Mouse (Mus musculus): Measurements from ENCODE around the gene Mapk6. TPM values are rescaled to one million over a fixed set of nuclear protein-coding genes. Genes with fewer than 3 reads are reported as not detected.

Mapk6 gene
- total and polyA plus RNA-seq, 3 experiments = 19.6 to 91.0 (median 44.1) TPM

DNA sequence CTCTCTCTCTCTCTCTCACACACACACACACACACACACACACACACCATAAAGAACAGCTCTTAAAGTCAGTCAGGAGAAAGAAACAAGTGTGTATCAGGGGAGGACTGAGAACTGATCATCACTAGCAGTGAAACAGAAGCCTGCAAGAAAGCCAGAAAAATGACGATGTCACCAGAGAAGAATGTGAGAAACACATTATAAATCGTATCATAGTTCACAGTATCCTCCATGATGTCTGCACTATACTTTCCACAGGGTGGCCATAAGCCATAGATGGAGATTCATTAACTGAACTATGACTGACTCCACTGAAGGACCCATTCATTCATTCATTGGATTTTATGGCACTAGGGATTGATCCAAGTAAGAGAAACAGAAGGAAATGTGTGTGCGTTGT, 6.3 kb downstream of the Mapk6 start:
- no peak for DNase-seq (ENCODE audit: low read depth, low spot score)
- no peaks in the 10 kb centered on the region for H3K9me3 ChIP-seq (replicated peaks; ENCODE audit: insufficient read depth, low read length)
- H3K9ac ChIP-seq (ENCODE audit: control insufficient read depth, low read depth, low read length, poor library complexity, severe bottlenecking) = no peak overlapping the region
- H3K79me2 ChIP-seq (ENCODE audit: control insufficient read depth, insufficient read depth, low read length, poor library complexity) = peaks cover 60% of the 10 kb centered on the region
- TF ChIP-seq NELFE (IDR thresholded peaks at IDR 0.05; ENCODE audit: low read depth, low read length) (no peak), USF2 (IDR thresholded peaks at IDR 0.05; ENCODE audit: borderline replicate concordance in 1 of 2, insufficient read depth in 1 of 2, low read depth in 1 of 2, low read length in 2 of 2) (no peak), TAL1 (IDR thresholded peaks at IDR 0.05; ENCODE audit: low read length) (no peak), MAZ (IDR thresholded peaks at IDR 0.05; ENCODE audit: low read depth, low read length) (no peak), SMC3 (IDR thresholded peaks at IDR 0.05; ENCODE audit: low read depth, low read length) (no peak), ZMIZ1 (IDR thresholded peaks at IDR 0.05; ENCODE audit: low read depth, low read length) (no peak), CTCF (IDR thresholded peaks at IDR 0.05 in 2 of 3, conservative IDR thresholded peaks at IDR 0.05 in 1 of 3; ENCODE audit: control insufficient read depth in 1 of 3, insufficient read depth in 1 of 3, low read depth in 2 of 3, low read length in 3 of 3, poor library complexity in 1 of 3, severe bottlenecking in 1 of 3) (no peak), ZNF384 (IDR thresholded peaks at IDR 0.05; ENCODE audit: low read depth, low read length) (no peak), GABPA (IDR thresholded peaks at IDR 0.05; ENCODE audit: low read depth, low read length) (no peak), USF1 (IDR thresholded peaks at IDR 0.05; ENCODE audit: low read depth, low read length) (no peak), MYB (IDR thresholded peaks at IDR 0.05; ENCODE audit: low read depth, low read length) (no peak), JUND (IDR thresholded peaks at IDR 0.05; ENCODE audit: low read depth, low read length) (no peak), POLR2A (IDR thresholded peaks at IDR 0.05; ENCODE audit: control insufficient read depth in 1 of 2, insufficient read depth in 1 of 2, low read depth in 1 of 2, low read length in 2 of 2, poor library complexity in 1 of 2) (no peak)
- no peaks in the 10 kb centered on the region for H3K27me3 ChIP-seq (ENCODE audit: control insufficient read depth in 1 of 2, insufficient read depth in 2 of 2, low read length in 2 of 2)
- no peak overlapping the region for H3K4me3 ChIP-seq (ENCODE audit: control insufficient read depth in 1 of 2, insufficient read depth in 1 of 2, low read depth in 2 of 2, low read length in 2 of 2)
- no peak overlapping the region for H3K27ac ChIP-seq (ENCODE audit: control insufficient read depth, low read depth, low read length)
- H3K36me3 ChIP-seq (ENCODE audit: control insufficient read depth in 1 of 2, insufficient read depth in 2 of 2, low read length in 2 of 2) = peaks cover 0 to 12% of the 10 kb centered on the region in 2 experiments; a peak in 2 of 4 replicates
- H3K4me1 ChIP-seq (ENCODE audit: control insufficient read depth in 1 of 2, insufficient read depth in 2 of 2, low read length in 2 of 2) = peaks cover 0 to 15% of the 10 kb centered on the region in 2 experiments; a peak in 3 of 4 replicates

DNA sequence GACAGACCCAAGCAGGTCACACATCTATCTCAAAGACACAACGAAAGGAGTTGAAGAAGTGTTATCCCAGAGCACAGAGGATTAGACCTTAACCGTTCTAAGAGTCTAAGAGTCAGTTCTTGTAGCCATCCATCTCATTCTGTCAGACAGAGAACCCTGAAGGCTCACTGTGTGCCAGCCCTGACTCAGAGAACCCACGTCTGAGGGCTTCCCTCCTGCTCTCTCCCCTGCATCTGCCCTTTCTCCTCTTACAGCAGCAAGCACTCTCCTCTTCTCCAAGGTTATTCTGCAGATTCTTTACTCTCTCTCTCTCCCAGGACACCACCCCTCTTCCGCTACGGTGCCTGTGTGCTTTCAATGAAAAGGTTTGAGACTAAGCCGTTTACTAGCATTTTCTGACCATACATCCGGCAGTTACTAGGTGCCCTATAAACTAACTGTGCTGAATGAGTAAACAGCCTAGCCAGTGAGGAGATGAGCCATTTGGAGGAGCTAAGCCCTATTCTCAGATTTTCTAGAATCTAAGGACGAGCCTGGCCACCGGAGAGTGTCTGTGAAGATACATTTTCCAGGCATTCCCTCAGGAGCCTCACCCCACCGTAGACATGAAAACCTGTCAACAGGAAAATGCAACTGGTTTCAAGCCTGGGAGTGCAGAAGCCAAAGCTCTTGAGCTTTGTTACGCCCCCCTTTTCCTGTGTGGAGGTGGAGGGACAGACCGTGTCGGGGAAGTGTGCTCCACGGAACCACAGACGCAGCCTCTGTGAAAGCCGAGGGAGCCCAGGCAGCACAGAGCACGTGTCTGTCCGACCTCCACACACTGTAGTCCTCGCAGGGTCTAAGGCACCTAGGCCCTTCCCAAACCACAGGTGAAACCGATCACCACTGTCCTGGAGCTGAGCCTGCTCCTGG, 8.0 kb downstream of the Mapk6 start:
- H3K4me1 ChIP-seq (ENCODE audit: control insufficient read depth in 1 of 2, insufficient read depth in 2 of 2, low read length in 2 of 2) = peaks cover 0 to 15% of the 10 kb centered on the region in 2 experiments; a peak in 3 of 4 replicates
- no peak for TF ChIP-seq NRF1 (IDR thresholded peaks at IDR 0.05; ENCODE audit: insufficient read depth, low read depth, low read length, poor library complexity, severe bottlenecking)
- no peak for TF ChIP-seq TBP (IDR thresholded peaks at IDR 0.05; ENCODE audit: low read depth, low read length)
- TF ChIP-seq NELFE (IDR thresholded peaks at IDR 0.05; ENCODE audit: low read depth, low read length) = no peak
- no peak for TF ChIP-seq MAFK (IDR thresholded peaks at IDR 0.05; ENCODE audit: borderline replicate concordance, low read depth, low read length)
- no peak for TF ChIP-seq USF2 (IDR thresholded peaks at IDR 0.05; ENCODE audit: borderline replicate concordance in 1 of 2, insufficient read depth in 1 of 2, low read depth in 1 of 2, low read length in 2 of 2)
- no peak for TF ChIP-seq USF1 (IDR thresholded peaks at IDR 0.05; ENCODE audit: low read depth, low read length)
- TF ChIP-seq UBTF (IDR thresholded peaks at IDR 0.05; ENCODE audit: borderline replicate concordance, insufficient read depth, low read depth, low read length) = no peak
- no peak for TF ChIP-seq EP300 (IDR thresholded peaks at IDR 0.05; ENCODE audit: low read depth in 1 of 2, low read length in 2 of 2)
- H3K36me3 ChIP-seq (ENCODE audit: control insufficient read depth in 1 of 2, insufficient read depth in 2 of 2, low read length in 2 of 2) = peaks cover 3 to 12% of the 10 kb centered on the region in 2 experiments; a peak in 3 of 4 replicates

More for the DNA sequence above, 8.0 kb downstream of the Mapk6 start:
- no peak for DNase-seq (ENCODE audit: low read depth, low spot score)
- H3K9me3 ChIP-seq (replicated peaks; ENCODE audit: insufficient read depth, low read length) = no peaks in the 10 kb centered on the region
- peaks cover 51% of the 10 kb centered on the region for H3K79me2 ChIP-seq (ENCODE audit: control insufficient read depth, insufficient read depth, low read length, poor library complexity)
- no peak overlapping the region for H3K9ac ChIP-seq (ENCODE audit: control insufficient read depth, low read depth, low read length, poor library complexity, severe bottlenecking)
- no peak overlapping the region for H3K27ac ChIP-seq (ENCODE audit: control insufficient read depth, low read depth, low read length)
- H3K27me3 ChIP-seq (ENCODE audit: control insufficient read depth in 1 of 2, insufficient read depth in 2 of 2, low read length in 2 of 2) = no peaks in the 10 kb centered on the region
- H3K4me3 ChIP-seq (ENCODE audit: control insufficient read depth in 1 of 2, insufficient read depth in 1 of 2, low read depth in 2 of 2, low read length in 2 of 2) = no peak overlapping the region
